Mouse (Mus musculus): ENCODE results near the gene Grm7. TPM values are rescaled to one million over a fixed set of nuclear protein-coding genes. Genes with fewer than 3 reads are reported as not detected.

The Grm7 gene
- polyA plus RNA-seq, 1 experiment from 2014 or later, result not detected

DNA sequence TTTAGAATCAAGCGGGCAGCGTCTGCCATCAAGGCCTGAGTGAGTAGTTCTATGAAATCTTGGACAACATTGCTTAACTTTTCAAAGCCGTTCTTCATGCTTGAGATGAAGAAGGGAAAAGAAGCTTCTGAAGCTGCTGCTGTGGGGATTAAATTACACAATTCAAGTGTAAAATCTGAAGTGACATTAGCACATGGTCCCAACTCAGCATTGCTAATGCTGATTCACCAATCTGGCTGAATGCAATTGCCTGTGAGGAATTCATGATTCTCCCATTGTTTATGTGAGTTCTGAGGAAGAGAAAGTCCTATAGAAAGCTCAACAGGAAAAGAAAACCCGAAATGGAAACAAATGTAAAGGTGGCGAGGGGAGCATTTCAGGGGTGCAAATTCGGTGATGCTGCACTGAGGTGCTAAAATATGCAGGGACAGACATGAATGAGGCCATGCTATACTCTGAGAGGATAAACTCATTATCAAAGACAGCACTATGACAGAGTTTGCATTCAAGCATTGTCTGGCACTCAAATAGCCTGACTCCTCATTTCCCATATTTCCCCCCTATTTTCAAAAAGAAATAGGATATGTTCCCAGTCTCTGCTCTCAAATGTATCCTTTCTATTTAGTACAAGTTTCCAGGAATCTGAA lies 575.8 kb downstream of the Grm7 start:
- no peak for DNase-seq (ENCODE audit: low read depth, low spot score)
- ATAC-seq, result no peak
- in situ Hi-C loops (cut with MboI; ENCODE audit: low pct_unique_long_range_greater_than_20kb), result no loop called here
- POLR2A ChIA-PET, result no interaction called here
- no peaks in the 10 kb centered on the region for H3K27me3 ChIP-seq
- no peak for TF ChIP-seq CTCF (IDR thresholded peaks at IDR 0.05)
- CTCF ChIA-PET, result no interaction called here

DNA sequence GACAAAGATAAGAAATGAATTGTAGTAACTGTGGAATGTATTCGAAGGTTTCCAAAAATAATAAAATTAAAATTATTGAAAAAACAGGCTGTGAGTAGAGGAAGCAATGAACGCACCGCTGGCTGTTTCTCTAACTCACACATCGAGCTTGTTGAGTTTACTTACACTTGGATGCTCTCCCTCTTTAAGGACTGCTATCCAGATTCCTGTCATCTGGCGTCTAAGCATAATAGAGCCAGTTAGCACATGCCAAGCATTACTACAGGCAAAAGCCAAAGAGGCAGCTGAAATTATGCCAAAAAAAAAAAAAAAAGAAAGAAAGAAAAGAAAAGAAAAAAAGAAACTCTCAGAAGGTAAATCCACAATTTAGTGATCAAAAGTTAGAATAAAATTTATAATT lies 609.8 kb downstream of the Grm7 start:
- DNase-seq (ENCODE audit: low read depth, low spot score) (no peak), ATAC-seq (no peak)
- TF ChIP-seq CTCF (IDR thresholded peaks at IDR 0.05), result no peak
- ChIA-PET CTCF (no interaction called here), POLR2A (no interaction called here)
- in situ Hi-C loops (cut with MboI; ENCODE audit: low pct_unique_long_range_greater_than_20kb), result no loop called here
- no peaks in the 10 kb centered on the region for H3K27me3 ChIP-seq

DNA sequence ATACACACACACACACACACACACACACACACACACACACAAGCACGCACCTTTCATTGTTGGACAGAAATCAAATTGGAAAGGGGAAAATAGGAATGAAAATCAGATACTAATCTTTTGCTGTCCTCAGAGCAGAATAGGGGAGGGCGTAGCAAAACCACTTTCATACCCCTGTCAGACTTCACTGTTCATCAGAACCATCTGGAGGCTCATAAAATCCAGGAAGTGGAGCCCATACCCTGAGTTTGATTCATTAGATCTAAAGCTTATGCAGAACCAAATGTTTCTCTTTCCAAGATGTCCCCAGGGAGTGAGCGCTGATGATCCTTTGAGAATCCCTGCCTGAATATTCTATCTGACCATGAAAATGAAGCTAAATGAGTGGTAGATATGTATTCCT lies 611.6 kb downstream of the Grm7 start:
- no peaks in the 10 kb centered on the region for H3K27me3 ChIP-seq
- TF ChIP-seq CTCF (IDR thresholded peaks at IDR 0.05), result no peak
- in situ Hi-C loops (cut with MboI; ENCODE audit: low pct_unique_long_range_greater_than_20kb), result no loop called here
- DNase-seq (ENCODE audit: low read depth, low spot score) (no peak), ATAC-seq (no peak)
- ChIA-PET POLR2A (no interaction called here), CTCF (no interaction called here)

DNA sequence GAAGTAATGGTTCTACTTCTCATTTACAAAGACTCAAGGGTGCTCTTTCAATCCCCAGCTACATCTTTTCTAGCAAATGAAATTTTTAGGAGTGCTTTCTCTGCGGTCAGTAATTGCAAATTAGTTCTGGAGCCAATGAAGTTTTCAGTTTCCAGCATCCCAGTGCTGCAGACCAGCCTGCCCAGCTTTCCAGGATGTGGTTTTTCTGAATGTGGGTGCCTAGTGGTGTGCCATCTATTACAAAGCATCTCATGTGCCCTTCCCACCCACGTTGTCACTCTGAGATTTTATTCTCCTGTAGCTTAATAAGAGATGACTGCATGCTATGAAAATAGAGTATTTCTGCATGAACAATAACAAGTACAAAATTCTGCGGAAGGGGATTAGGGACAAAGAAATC lies 612.9 kb downstream of the Grm7 start:
- no peak for TF ChIP-seq CTCF (IDR thresholded peaks at IDR 0.05)
- in situ Hi-C loops (cut with MboI; ENCODE audit: low pct_unique_long_range_greater_than_20kb), result no loop called here
- ChIA-PET POLR2A (no interaction called here), CTCF (no interaction called here)
- ATAC-seq, result no peak
- DNase-seq (ENCODE audit: low read depth, low spot score), result no peak
- H3K27me3 ChIP-seq, result no peaks in the 10 kb centered on the region

DNA sequence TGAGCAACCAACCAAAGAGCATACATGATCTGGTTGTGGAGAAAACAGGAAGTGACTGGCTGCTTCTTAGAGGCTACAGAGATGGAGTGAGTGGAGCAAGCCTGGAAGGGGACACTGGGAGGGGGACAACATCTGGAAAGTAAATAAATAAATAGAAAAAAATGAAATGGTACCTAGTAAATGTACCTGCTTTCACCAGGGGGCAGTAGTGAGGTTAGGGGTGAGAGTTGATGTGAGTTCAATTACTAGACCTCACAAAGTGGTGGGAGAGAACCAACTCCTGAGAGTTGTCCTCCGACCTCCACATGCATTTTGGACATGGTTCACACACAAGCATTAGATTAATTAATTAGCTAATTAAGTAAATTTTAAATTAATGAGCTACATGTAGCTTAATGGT lies 615.8 kb downstream of the Grm7 start:
- CTCF ChIA-PET, result interaction anchor here (1.3 kb wide), 1 partner anchor 14 kb away, joined by 3 read pairs; no protein-coding TSS in a partner anchor
- H3K27me3 ChIP-seq, result no peaks in the 10 kb centered on the region
- in situ Hi-C loops (cut with MboI; ENCODE audit: low pct_unique_long_range_greater_than_20kb), result no loop called here
- no peak for ATAC-seq
- POLR2A ChIA-PET, result no interaction called here
- no peak for DNase-seq (ENCODE audit: low read depth, low spot score)
- no peak for TF ChIP-seq CTCF (IDR thresholded peaks at IDR 0.05)

DNA sequence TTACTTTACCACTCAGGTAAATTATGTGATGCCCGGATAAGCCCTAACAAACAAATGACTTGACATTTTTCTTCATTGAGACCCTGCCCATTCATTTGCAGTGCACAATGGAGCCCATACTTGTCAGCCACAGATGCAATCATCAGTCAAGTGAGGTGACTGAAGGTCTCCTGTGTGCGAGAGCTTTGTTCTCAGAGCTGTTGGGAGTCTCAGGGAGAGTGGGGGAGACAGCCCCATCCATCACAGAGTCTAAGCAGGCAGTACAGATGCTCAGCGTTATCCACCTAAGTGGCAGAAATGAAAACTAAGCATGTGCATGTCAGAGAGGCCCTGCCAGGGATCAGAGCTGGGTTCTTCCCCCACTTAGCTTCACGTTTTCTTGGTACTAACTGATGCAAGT lies 631.3 kb downstream of the Grm7 start:
- ChIA-PET POLR2A (no interaction called here), CTCF (no interaction called here)
- TF ChIP-seq CTCF (IDR thresholded peaks at IDR 0.05), result no peak
- H3K27me3 ChIP-seq, result no peaks in the 10 kb centered on the region
- in situ Hi-C loops (cut with MboI; ENCODE audit: low pct_unique_long_range_greater_than_20kb), result no loop called here
- ATAC-seq (no peak), DNase-seq (ENCODE audit: low read depth, low spot score) (no peak)

DNA sequence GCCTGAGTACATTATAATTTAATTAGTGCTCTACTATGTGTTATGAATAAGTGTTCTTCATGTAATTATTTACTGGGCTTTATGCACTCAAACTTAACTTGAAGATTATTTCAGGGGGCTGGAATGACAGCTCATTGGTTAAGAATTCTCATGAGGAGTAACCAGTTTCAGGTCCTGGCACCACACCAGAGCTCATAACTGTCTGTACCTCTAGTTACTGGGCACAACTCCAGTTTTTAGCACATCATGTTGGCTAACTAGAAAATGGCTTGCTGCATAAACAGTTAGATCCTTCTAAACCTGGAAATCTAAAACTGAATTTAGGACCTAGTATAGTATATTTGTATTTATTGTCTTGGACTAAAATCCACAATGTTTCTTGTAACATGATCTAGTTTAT lies 633.1 kb downstream of the Grm7 start:
- in situ Hi-C loops (cut with MboI; ENCODE audit: low pct_unique_long_range_greater_than_20kb), result no loop called here
- no peaks in the 10 kb centered on the region for H3K27me3 ChIP-seq
- DNase-seq (ENCODE audit: low read depth, low spot score), result no peak
- no peak for TF ChIP-seq CTCF (IDR thresholded peaks at IDR 0.05)
- ChIA-PET CTCF (no interaction called here), POLR2A (no interaction called here)
- no peak for ATAC-seq

DNA sequence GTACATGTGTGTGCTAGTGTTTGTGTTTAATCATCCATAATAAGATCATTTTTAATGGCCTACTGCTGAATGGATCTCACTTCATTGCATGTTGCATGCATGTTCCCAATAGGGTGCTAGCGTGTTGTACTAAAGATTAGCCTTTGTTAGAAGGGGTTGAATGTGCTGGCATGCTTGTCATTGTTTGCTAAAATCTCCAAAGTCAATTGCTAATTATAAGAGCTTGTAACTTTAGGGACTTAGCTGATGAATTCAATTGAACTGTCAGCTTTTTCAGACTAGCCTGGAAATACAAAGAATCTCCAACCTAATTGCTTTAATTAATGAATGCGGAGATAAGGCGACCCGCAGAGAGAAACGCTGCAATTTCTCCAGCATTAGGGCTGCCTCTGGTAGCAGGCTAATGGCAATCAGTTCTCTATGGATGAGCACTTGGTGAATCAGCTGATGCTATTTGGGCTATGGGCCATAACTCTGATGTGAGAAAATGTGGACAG lies 648.2 kb downstream of the Grm7 start:
- CTCF ChIA-PET, result no interaction called here
- ATAC-seq, result no peak
- POLR2A ChIA-PET, result no interaction called here
- H3K27me3 ChIP-seq, result no peaks in the 10 kb centered on the region
- TF ChIP-seq CTCF (IDR thresholded peaks at IDR 0.05), result no peak
- in situ Hi-C loops (cut with MboI; ENCODE audit: low pct_unique_long_range_greater_than_20kb), result no loop called here
- DNase-seq (ENCODE audit: low read depth, low spot score), result no peak

DNA sequence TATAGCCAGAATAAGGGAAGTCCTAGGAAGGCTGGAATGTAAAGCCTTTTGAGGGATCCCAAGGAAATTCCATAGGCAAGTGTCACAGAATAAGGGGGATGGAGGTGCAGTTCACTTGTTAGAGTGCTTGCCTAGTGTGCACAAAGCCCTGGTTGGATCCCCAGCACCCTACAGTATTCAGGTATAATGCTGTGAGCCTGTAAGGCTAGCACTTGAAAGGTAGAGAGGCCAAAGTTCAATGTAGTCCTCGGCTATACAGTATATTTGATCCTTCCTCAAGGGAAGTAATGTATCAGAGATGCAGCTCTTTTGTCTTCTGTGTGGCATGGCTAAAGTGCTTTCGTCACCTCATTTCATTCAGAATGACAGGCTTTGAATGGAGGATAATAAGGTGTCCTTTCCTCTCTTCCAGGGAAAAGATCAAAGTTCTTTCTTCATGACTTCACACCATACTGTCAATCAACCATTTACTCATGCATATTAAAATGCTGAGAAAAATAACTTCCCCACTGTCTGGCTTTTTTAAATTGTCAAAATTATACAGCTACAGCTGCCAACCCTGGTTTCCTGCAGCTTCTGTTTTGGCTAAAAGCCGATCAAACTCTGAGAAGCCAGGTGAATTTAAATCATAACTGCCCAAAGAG lies 658.7 kb downstream of the Grm7 start:
- DNase-seq (ENCODE audit: low read depth, low spot score) (no peak), ATAC-seq (no peak)
- ChIA-PET CTCF (no interaction called here), POLR2A (no interaction called here)
- H3K27me3 ChIP-seq, result no peaks in the 10 kb centered on the region
- TF ChIP-seq CTCF (IDR thresholded peaks at IDR 0.05), result no peak
- in situ Hi-C loops (cut with MboI; ENCODE audit: low pct_unique_long_range_greater_than_20kb), result no loop called here

DNA sequence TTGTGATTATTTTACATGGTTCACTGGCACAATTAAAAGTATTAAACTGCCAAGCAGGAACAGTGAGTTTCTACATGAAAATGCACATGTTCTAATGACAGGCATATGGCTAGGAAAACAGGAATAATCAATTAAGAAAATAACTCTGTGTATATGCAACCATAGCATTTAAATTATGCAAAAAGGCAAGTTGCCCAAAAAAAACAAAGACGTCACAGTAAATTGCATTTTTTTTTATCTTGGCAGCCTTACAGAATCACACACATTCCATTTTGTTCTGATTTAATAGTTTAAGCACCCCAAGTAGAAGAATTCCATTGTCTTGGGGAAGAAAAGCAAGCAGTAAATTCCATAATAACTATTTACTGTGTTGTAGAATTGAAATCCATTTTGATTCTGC lies 716.3 kb downstream of the Grm7 start:
- no peaks in the 10 kb centered on the region for H3K27me3 ChIP-seq
- no peak for TF ChIP-seq CTCF (IDR thresholded peaks at IDR 0.05)
- ATAC-seq (no peak), DNase-seq (ENCODE audit: low read depth, low spot score) (no peak)
- ChIA-PET POLR2A (no interaction called here), CTCF (no interaction called here)
- in situ Hi-C loops (cut with MboI; ENCODE audit: low pct_unique_long_range_greater_than_20kb), result no loop called here

DNA sequence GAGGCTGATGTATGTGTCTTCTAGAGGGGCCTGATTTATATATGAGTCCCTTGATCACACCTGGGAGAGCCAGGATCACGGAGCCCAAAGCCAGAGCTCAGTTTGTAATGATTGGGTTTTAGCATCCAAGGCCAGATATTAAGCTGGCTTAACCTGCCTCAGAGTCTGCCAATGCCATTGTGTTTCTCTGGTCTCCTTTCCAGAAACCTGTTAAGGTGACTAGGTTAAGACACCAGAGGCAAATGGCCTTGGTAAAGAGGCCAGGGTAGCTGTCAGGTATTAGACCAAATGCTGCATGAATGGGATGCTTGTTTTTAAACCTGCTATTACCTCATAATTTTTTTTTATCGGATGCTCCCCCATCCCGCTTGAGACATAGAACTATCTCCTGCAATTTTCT lies 722.7 kb downstream of the Grm7 start:
- no peak for TF ChIP-seq CTCF (IDR thresholded peaks at IDR 0.05)
- ATAC-seq (no peak), DNase-seq (ENCODE audit: low read depth, low spot score) (no peak)
- ChIA-PET CTCF (no interaction called here), POLR2A (no interaction called here)
- in situ Hi-C loops (cut with MboI; ENCODE audit: low pct_unique_long_range_greater_than_20kb), result no loop called here
- H3K27me3 ChIP-seq, result no peaks in the 10 kb centered on the region

DNA sequence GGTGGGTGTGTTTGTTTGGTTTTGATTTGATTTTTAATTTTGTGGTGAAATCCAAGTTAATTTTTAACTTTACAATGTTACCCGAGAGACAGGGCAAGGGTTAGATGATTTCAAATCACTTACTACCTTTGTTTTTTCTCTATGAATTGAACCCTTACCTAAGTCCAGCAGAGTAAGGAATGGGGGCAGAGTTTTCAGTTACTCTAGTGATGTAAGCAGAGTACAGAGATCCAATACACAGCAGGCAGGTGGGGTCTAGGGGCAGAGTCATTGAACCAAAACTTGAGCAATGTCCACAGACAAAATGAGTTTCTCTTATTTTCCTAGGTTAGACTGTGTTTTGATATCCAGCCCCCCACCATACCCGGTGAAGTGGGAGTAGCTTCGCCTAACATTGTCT lies 723.2 kb downstream of the Grm7 start:
- ChIA-PET CTCF (no interaction called here), POLR2A (no interaction called here)
- DNase-seq (ENCODE audit: low read depth, low spot score) (no peak), ATAC-seq (no peak)
- no peak for TF ChIP-seq CTCF (IDR thresholded peaks at IDR 0.05)
- H3K27me3 ChIP-seq, result no peaks in the 10 kb centered on the region
- in situ Hi-C loops (cut with MboI; ENCODE audit: low pct_unique_long_range_greater_than_20kb), result no loop called here

All from Patski (cell line).